Mouse (Mus musculus): ENCODE results near the gene Piezo1. TPM values are rescaled to one million over a fixed set of nuclear protein-coding genes. Genes with fewer than 3 reads are reported as not detected.
A peak's percentile ranks its signal among the peaks of the same experiment; 100 is the strongest.

Piezo1 gene
- polyA plus RNA-seq, 1 experiment from 2014 or later: 4.7 TPM

DNA sequence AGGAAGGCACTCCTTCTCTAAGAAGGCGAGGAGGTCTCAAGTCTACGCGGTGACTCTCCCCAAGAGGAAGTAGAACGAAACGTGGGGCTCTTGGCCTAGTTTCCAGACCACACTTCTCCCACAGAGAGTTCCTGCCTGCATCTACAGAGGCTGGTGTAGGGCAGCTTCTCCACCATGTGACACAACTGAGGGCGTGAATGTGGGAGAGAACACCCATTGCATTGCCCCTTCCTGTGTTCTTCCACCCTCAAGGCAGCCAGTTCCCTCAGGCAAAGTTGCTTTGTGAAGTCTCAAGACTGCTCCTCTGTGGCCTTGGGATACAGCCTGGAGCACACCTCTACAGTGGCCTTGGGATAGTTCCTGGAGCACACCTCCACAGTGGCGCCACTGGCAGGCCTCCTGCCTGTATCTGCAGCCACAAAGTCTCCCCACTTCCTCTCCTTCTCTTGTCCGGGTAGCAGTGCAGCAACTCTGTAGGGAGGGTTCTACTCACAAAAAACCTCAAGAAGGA lies 77.2 kb downstream of the Piezo1 start:
- Histone ChIP-seq H3K4me3 (replicated peaks) (no peak overlapping the region), H3K27me3 (no peaks in the 10 kb centered on the region), H3K9me3 (no peaks in the 10 kb centered on the region), H3K36me3 (replicated peaks) (peaks cover 47% of the 10 kb centered on the region), H3K4me1 (peaks cover 25% of the 10 kb centered on the region), H3K9ac (no peak overlapping the region), H3K27ac (no peak overlapping the region), H3K4me2 (no peak overlapping the region)
- 92% methylated on average over 8 of the region's 8 CpGs for whole genome bisulfite sequencing
- ATAC-seq (ENCODE audit: low FRiP score): no peak

DNA sequence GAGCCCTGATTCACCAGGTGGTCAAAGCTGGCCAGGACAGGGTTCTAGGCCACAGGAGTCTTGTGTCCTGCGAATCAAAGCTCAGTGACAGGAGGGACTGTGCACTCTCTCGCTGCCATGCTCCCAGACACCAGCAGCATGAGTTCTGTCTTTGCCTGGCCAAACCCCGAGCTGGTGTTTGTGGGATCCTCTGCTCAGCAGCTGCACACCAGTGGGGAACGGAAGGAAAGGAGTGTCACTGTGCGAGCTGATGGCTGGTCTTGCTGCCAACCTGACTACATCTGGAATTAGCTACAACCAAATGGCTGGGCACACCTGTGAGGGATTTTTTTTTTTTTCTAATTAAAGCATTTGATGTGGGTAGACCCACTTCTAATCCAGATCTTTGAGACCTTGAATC lies 80.4 kb downstream of the Piezo1 start:
- 81% methylated on average over 5 of the region's 5 CpGs for WGBS
- H3K4me1 ChIP-seq: peaks cover 13% of the 10 kb centered on the region

DNA sequence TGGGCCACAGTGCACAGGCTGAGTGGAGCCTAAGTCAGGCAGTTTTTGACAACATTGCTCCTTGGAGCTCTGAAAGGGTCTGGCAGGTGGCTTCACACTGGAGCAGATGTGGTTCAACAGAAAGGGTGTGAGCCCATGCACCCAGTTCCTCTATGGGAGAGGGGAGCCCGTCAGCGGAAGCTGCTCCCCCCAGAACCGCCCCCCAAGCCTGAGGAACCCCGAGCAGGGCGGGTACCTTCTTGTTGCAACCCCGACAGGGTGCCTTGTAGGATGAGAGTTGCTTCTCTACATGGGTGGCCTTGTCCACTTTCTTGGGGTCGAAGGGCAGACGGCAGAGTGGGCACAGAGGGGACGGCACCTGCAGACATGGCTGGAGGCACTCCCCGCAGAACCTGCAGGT lies 81.2 kb downstream of the Piezo1 start:
- Histone ChIP-seq H3K36me3 (replicated peaks) (peaks cover 56% of the 10 kb centered on the region), H3K4me3 (replicated peaks) (no peak overlapping the region), H3K9ac (no peak overlapping the region), H3K9me3 (no peaks in the 10 kb centered on the region), H3K27me3 (no peaks in the 10 kb centered on the region), H3K4me2 (no peak overlapping the region), H3K27ac (no peak overlapping the region), H3K4me1 (peaks cover 9% of the 10 kb centered on the region)
- ATAC-seq (ENCODE audit: low FRiP score): no peak
- WGBS: 94% methylated on average over 10 of the region's 10 CpGs

More for the DNA sequence above, 80.4 kb downstream of the Piezo1 start:
- Histone ChIP-seq H3K9ac (no peak overlapping the region), H3K4me3 (replicated peaks) (no peak overlapping the region), H3K27ac (no peak overlapping the region), H3K4me2 (no peak overlapping the region), H3K9me3 (no peaks in the 10 kb centered on the region), H3K36me3 (replicated peaks) (peaks cover 56% of the 10 kb centered on the region), H3K27me3 (no peaks in the 10 kb centered on the region)
- ATAC-seq (ENCODE audit: low FRiP score): no peak

GRCm38 (mm10) chr8:122469407-122469806 lies 81.7 kb downstream of the Piezo1 start:
- H3K4me3 ChIP-seq (replicated peaks): no peak overlapping the region
- no peak overlapping the region for H3K4me2 ChIP-seq
- WGBS: 85% methylated on average over 6 of the region's 6 CpGs
- peaks cover 4% of the 10 kb centered on the region for H3K4me1 ChIP-seq
- H3K27me3 ChIP-seq: no peaks in the 10 kb centered on the region
- no peak overlapping the region for H3K27ac ChIP-seq
- H3K9ac ChIP-seq: no peak overlapping the region
- peaks cover 56% of the 10 kb centered on the region for H3K36me3 ChIP-seq (replicated peaks)
- H3K9me3 ChIP-seq: no peaks in the 10 kb centered on the region
- no peak for ATAC-seq (ENCODE audit: low FRiP score)

GRCm38 (mm10) chr8:122467816-122468215 lies 83.3 kb downstream of the Piezo1 start:
- H3K36me3 ChIP-seq (replicated peaks): peaks cover 43% of the 10 kb centered on the region
- H3K27ac ChIP-seq: no peak overlapping the region
- H3K9ac ChIP-seq: no peak overlapping the region
- H3K4me2 ChIP-seq: no peak overlapping the region
- H3K27me3 ChIP-seq: peaks cover 14% of the 10 kb centered on the region
- no peaks in the 10 kb centered on the region for H3K9me3 ChIP-seq
- 92% methylated on average over 13 of the region's 13 CpGs for WGBS
- no peak overlapping the region for H3K4me3 ChIP-seq (replicated peaks)
- no peaks in the 10 kb centered on the region for H3K4me1 ChIP-seq
- no peak for ATAC-seq (ENCODE audit: low FRiP score)

- WGBS: 73% methylated on average over 7 of the region's 7 CpGs
Observed at GRCm38 (mm10) chr8:122464985-122465384, 86.1 kb downstream of the Piezo1 start.

DNA sequence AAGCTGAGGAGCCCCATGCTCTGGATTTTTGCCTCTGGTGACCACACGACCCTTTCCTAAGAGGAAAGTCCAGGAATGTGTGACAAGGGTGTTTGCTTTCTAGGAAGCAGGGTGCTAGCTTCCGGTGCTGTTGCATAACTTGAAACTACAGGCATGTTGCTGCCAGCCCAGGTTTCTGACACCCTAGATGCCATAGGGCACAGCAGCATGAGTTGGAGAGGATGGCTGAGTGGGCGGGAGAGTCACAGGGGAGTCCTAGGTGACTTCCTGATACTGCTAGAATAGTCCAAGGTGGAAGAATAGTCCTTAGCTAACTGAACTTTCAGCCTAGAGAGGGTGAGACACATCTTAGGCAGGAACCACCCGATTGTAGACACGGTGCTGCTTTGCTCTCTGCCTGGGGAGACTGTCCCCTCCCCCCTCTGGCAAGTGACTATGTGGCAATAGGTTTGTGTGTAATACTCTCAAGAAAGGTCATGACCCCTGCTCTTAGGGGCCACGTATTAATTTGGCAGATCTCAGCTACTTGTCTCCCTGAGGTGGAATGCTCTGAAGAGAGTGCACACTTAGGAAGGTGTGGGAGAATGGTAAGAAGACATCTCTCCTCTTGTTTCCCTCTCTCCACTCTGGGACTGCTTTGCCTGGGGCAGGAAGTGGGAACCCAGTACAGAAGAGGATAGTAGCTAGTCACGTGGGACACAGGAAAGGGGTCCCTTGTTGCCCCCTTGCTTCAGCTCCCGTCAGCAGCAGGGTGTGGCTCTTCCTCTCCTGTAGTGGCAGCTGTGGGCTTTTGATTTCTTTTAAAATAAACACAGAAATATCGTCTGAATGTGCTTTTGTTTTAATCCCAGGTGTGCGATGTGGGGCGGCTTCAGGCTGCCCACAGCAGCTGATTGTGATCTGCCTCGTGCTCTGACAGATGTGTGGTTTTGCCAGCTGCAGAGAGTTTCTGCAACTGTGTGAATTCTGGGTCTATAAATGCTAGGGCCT lies 87.2 kb downstream of the Piezo1 start:
- Histone ChIP-seq H3K4me3 (replicated peaks) (no peak overlapping the region), H3K27me3 (peaks cover 52% of the 10 kb centered on the region), H3K27ac (no peak overlapping the region), H3K36me3 (replicated peaks) (peaks cover 25% of the 10 kb centered on the region), H3K4me1 (peaks cover 15% of the 10 kb centered on the region), H3K9ac (no peak overlapping the region), H3K4me2 (no peak overlapping the region), H3K9me3 (no peaks in the 10 kb centered on the region)
- 71% methylated on average over 12 of the region's 12 CpGs for WGBS
- ATAC-seq (ENCODE audit: low FRiP score): no peak

More at GRCm38 (mm10) chr8:122464985-122465384, 86.1 kb downstream of the Piezo1 start:
- Histone ChIP-seq H3K27me3 (peaks cover 42% of the 10 kb centered on the region), H3K27ac (no peak overlapping the region), H3K4me3 (replicated peaks) (no peak overlapping the region), H3K4me2 (no peak overlapping the region), H3K9ac (no peak overlapping the region), H3K4me1 (peaks cover 13% of the 10 kb centered on the region), H3K36me3 (replicated peaks) (peaks cover 35% of the 10 kb centered on the region), H3K9me3 (no peaks in the 10 kb centered on the region)
- no peak for ATAC-seq (ENCODE audit: low FRiP score)

DNA sequence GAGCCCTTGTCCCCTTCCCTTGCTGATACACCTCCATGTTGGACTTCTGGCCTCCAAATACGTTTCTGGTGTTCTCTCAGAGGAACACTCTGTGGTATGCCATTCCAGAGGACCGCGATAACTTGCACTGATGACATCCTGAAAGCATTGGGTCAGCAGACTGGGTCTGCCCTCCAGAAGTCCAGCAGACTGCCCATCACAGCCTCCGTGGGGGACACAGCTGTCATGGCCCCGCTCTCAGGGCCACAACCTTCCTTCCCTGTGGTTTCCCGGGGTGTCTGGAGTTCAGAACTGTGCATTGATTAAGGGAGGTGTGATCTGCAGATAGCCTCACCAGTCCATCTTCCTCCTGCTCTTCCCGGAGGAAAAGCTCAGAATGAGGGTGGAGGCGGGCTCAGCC lies 88.6 kb downstream of the Piezo1 start:
- no peak overlapping the region for H3K9ac ChIP-seq
- H3K4me2 ChIP-seq: no peak overlapping the region
- H3K4me3 ChIP-seq (replicated peaks): no peak overlapping the region
- H3K27me3 ChIP-seq: peaks cover 66% of the 10 kb centered on the region
- no peaks in the 10 kb centered on the region for H3K9me3 ChIP-seq
- WGBS: 74% methylated on average over 8 of the region's 8 CpGs
- peaks cover 15% of the 10 kb centered on the region for H3K4me1 ChIP-seq
- no peak for ATAC-seq (ENCODE audit: low FRiP score)
- peaks cover 13% of the 10 kb centered on the region for H3K36me3 ChIP-seq (replicated peaks)
- no peak overlapping the region for H3K27ac ChIP-seq

- 62% methylated on average over 11 of the region's 11 CpGs for WGBS
Observed at GRCm38 (mm10) chr8:122461473-122462148, 89.5 kb downstream of the Piezo1 start.

GRCm38 (mm10) chr8:122460524-122461472 lies 90.3 kb downstream of the Piezo1 start, which contains the start of gene Snai3:
Gene Snai3, minus strand, starts transcription at chr8:122460733.
- Histone ChIP-seq H3K4me3 (replicated peaks) (peak within 1 kb of the TSS; percentile 37), H3K27me3 (peaks cover 82% of the 10 kb centered on the region), H3K9ac (peak within 1 kb of the TSS; percentile 40; the same call in 1 of the 2 replicates), H3K27ac (no peak within 1 kb of the TSS), H3K36me3 (replicated peaks) (no peaks in the 10 kb centered on the region), H3K4me2 (peak within 1 kb of the TSS; percentile 65), H3K9me3 (no peaks in the 10 kb centered on the region), H3K4me1 (peaks cover 15% of the 10 kb centered on the region)
- peak; percentile 64 for ATAC-seq (ENCODE audit: low FRiP score)
- 2% methylated on average over 55 of the region's 56 CpGs for WGBS

More at GRCm38 (mm10) chr8:122461473-122462148, 89.5 kb downstream of the Piezo1 start:
- Histone ChIP-seq H3K9ac (no peak overlapping the region), H3K4me1 (peaks cover 15% of the 10 kb centered on the region), H3K27ac (0 out of 2 replicates have a peak overlapping the region, but pooled peaks have one; percentile 14), H3K4me2 (no peak overlapping the region), H3K9me3 (no peaks in the 10 kb centered on the region), H3K36me3 (replicated peaks) (peaks cover 4% of the 10 kb centered on the region), H3K4me3 (replicated peaks) (no peak overlapping the region), H3K27me3 (peaks cover 75% of the 10 kb centered on the region)
- no peak for ATAC-seq (ENCODE audit: low FRiP score)

- Histone ChIP-seq H3K4me2 (peak overlapping the region; percentile 65), H3K9ac (no peak overlapping the region), H3K9me3 (no peaks in the 10 kb centered on the region), H3K4me3 (replicated peaks) (peak overlapping the region; percentile 37; the same call in 1 of the 2 replicates), H3K27me3 (peaks cover 82% of the 10 kb centered on the region), H3K27ac (no peak overlapping the region), H3K4me1 (peaks cover 15% of the 10 kb centered on the region), H3K36me3 (replicated peaks) (no peaks in the 10 kb centered on the region)
- no peak for ATAC-seq (ENCODE audit: low FRiP score)
- WGBS: 30% methylated on average over 7 of the region's 7 CpGs
Observed at GRCm38 (mm10) chr8:122459990-122460389, 91.1 kb downstream of the Piezo1 start.

Measured in forebrain, embryonic 12.5 days (tissue).